Mouse (Mus musculus) forebrain, embryonic 12.5 days (tissue): Measurements from ENCODE around the gene Capn8. TPM values are rescaled to one million over a fixed set of nuclear protein-coding genes. Genes with fewer than 3 reads are reported as not detected.

Experiments used
- ATAC-seq: fragments of 200-750 bp; cut with Nextera tagmentation; 2 replicates; pipeline ENCODE4 v1.8.0; 2017; ENCODE audit warnings: moderate TSS enrichment; ENCODE audit not compliant: low FRiP score
- H3K27ac ChIP-seq: fragments of 300-500 bp; sonication (generic); 2 replicates; pipeline ENCODE4 v1.5.1; 2016; ENCODE audit warnings: mild to moderate bottlenecking
- H3K27me3 ChIP-seq: fragments of 300-500 bp; sonication (generic); 2 replicates; pipeline ENCODE4 v1.6.1; 2016; ENCODE audit warnings: mild to moderate bottlenecking
- H3K36me3 ChIP-seq: fragments of 300-500 bp; sonication (generic); replicated peaks from 2 replicates; pipeline ENCODE4 v1.6.1; 2016; ENCODE audit warnings: mild to moderate bottlenecking
- H3K4me1 ChIP-seq: fragments of 300-500 bp; sonication (generic); 2 replicates; pipeline ENCODE4 v1.6.1; 2016
- H3K4me2 ChIP-seq: fragments of 300-500 bp; sonication (generic); 2 replicates; pipeline ENCODE4 v1.6.1; 2016; ENCODE audit warnings: mild to moderate bottlenecking, moderate library complexity
- H3K4me3 ChIP-seq: fragments of 300-500 bp; sonication (generic); replicated peaks from 2 replicates; pipeline ENCODE4 v1.5.1; 2016; ENCODE audit warnings: mild to moderate bottlenecking
- H3K9ac ChIP-seq: fragments of 300-500 bp; sonication (generic); 2 replicates; pipeline ENCODE4 v1.6.1; 2016; ENCODE audit warnings: mild to moderate bottlenecking
- H3K9me3 ChIP-seq: fragments of 300-500 bp; sonication (generic); 2 replicates; pipeline ENCODE4 v1.6.1; 2016
- WGBS: fragments of 180-500 bp; shearing (Covaris S2); methylation state at CpG from one replicate; pipeline ENCODE4 v1.1.7; 2016; 5-methylcytosine and 5-hydroxymethylcytosine counted together
- polyA plus RNA-seq: library from polyadenylated mRNA; unstranded; fragments of >200 nt; fragmentation: Nextera tagmentation; extraction: Ambion mirVana; gene quantifications from 2 replicates; pipeline ENCODE4 v1.2.1, GENCODE M21; 2016

The Capn8 gene
- polyA plus RNA-seq, 1 experiment from 2014 or later = 0.08 TPM

- H3K36me3 ChIP-seq = no peaks in the 10 kb centered on the region
- no peak for ATAC-seq
These were observed 105.9 kb downstream of the Capn8 start for GRCm38 (mm10) chr1:182670563-182671342.

GRCm38 (mm10) chr1:182671343-182671624 lies 106.5 kb downstream of the Capn8 start:
- H3K27me3 ChIP-seq = peaks cover 14% of the 10 kb centered on the region
- H3K4me2 ChIP-seq = no peak overlapping the region
- no peak overlapping the region for H3K27ac ChIP-seq
- ATAC-seq = no peak
- H3K36me3 ChIP-seq = no peaks in the 10 kb centered on the region
- no peaks in the 10 kb centered on the region for H3K9me3 ChIP-seq
- WGBS = 41% methylated on average over 4 of the region's 4 CpGs
- peaks cover 10% of the 10 kb centered on the region for H3K4me1 ChIP-seq
- H3K4me3 ChIP-seq = no peak overlapping the region
- H3K9ac ChIP-seq = no peak overlapping the region

More at GRCm38 (mm10) chr1:182670563-182671342, 105.9 kb downstream of the Capn8 start:
- Histone ChIP-seq H3K9ac (no peak overlapping the region), H3K27me3 (peaks cover 14% of the 10 kb centered on the region), H3K4me3 (no peak overlapping the region), H3K4me1 (peaks cover 15% of the 10 kb centered on the region), H3K4me2 (no peak overlapping the region), H3K27ac (no peak overlapping the region), H3K9me3 (no peaks in the 10 kb centered on the region)
- WGBS = 35% methylated on average over 11 of the region's 11 CpGs

DNA sequence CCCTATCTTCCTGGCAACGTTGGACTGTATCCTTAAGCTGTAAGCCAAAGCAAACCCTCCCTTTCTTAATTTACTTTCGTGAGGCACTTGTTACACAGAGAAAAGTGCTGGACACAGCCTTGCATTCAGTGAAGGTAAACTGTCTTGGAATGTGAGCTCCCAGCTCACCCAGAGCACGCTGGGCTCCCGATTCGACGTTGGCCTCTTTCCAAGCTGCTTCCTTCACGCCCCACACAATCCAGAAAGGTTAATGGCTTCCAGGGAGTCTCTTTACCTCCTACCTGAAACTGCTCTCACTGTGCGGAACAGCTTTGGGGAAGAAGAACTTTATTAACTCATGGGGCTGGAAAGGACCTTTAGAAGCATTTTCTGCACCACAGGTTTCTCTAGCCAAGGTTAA lies 110.5 kb downstream of the Capn8 start:
- peaks cover 7% of the 10 kb centered on the region; the same call in 1 of the 2 replicates for H3K27me3 ChIP-seq
- H3K4me1 ChIP-seq = peaks cover 13% of the 10 kb centered on the region
- ATAC-seq = no peak
- H3K9me3 ChIP-seq = no peaks in the 10 kb centered on the region
- no peak overlapping the region for H3K4me3 ChIP-seq
- H3K36me3 ChIP-seq = no peaks in the 10 kb centered on the region
- 77% methylated on average over 8 of the region's 8 CpGs for WGBS
- no peak overlapping the region for H3K27ac ChIP-seq
- H3K9ac ChIP-seq = no peak overlapping the region
- no peak overlapping the region for H3K4me2 ChIP-seq

- no peak overlapping the region for H3K4me3 ChIP-seq
- H3K27me3 ChIP-seq = peaks cover 7% of the 10 kb centered on the region; the same call in 1 of the 2 replicates
- H3K9ac ChIP-seq = no peak overlapping the region
- H3K36me3 ChIP-seq = no peaks in the 10 kb centered on the region
- H3K9me3 ChIP-seq = no peaks in the 10 kb centered on the region
- H3K27ac ChIP-seq = no peak overlapping the region
- no peak overlapping the region for H3K4me2 ChIP-seq
- H3K4me1 ChIP-seq = 0 out of 2 replicates have a peak, but pooled peaks cover 4% of the 10 kb centered on the region
- no peak for ATAC-seq
- 94% methylated on average over 17 of the region's 17 CpGs for WGBS
These were observed 113.3 kb downstream of the Capn8 start for GRCm38 (mm10) chr1:182678151-182678550.

DNA sequence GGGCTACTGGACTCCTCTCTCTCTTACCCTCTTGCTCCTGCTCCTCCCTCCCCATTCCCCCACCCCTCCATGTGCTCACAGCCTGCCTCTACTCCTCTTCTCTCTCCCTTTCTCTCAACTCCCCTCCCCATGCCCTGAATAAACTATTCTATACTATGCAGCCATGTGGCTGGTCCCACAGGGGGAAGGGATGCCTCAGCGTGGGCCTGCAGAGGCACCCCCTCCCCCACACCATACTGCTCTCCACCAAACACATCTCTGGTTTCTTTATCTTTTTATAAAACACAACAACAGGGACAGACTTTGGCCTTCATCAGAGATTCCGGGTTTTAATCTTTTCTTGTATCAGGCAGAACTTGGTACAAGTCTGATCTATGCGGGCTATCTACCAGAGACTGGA lies 114.4 kb downstream of the Capn8 start:
- Histone ChIP-seq H3K27me3 (peaks cover 12% of the 10 kb centered on the region; the same call in 1 of the 2 replicates), H3K9ac (no peak overlapping the region), H3K27ac (no peak overlapping the region), H3K4me3 (no peak overlapping the region), H3K36me3 (no peaks in the 10 kb centered on the region), H3K4me1 (0 out of 2 replicates have a peak, but pooled peaks cover 4% of the 10 kb centered on the region), H3K4me2 (no peak overlapping the region), H3K9me3 (no peaks in the 10 kb centered on the region)
- WGBS = 65% methylated on average over 3 of the region's 3 CpGs
- ATAC-seq = no peak

DNA sequence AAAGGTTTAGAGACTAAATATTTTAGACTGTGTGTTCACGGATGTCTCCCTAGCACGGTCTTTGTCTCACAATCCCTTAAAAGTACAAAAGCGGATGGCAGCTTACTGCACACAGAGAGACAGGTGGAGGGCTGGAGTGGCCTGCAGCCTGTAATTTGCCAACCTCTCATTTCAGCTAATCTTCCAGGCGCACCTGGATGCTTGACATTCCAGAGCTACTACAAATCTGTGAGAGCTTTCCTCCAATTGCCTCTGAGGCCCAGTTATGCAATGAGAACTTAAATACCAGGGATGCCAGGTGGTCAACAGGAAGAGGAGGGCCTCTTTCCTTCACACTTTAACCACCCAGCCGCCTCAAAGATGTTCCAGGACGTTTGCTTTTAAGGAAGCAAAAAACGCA lies 114.8 kb downstream of the Capn8 start:
- Histone ChIP-seq H3K4me3 (no peak overlapping the region), H3K27ac (no peak overlapping the region), H3K9ac (no peak overlapping the region), H3K4me2 (no peak overlapping the region), H3K9me3 (no peaks in the 10 kb centered on the region), H3K4me1 (0 out of 2 replicates have a peak, but pooled peaks cover 4% of the 10 kb centered on the region), H3K27me3 (peaks cover 14% of the 10 kb centered on the region; the same call in 1 of the 2 replicates), H3K36me3 (no peaks in the 10 kb centered on the region)
- no peak for ATAC-seq
- WGBS = 67% methylated on average over 7 of the region's 7 CpGs

Other genes with a start within 250 kb of the Capn8 start
- 31.6 and 34.5 TPM in 2 replicates for gene Fbxo28, start 223.4 kb upstream of the Capn8 start, polyA plus RNA-seq
- gene Trp53bp2, start 155.8 kb upstream of the Capn8 start, polyA plus RNA-seq = 32.5 and 35.4 TPM in 2 replicates
- 91.6 and 95.6 TPM in 2 replicates for gene Capn2, start 47.4 kb upstream of the Capn8 start, polyA plus RNA-seq
- not detected in 2 replicates for gene Ccdc185, start 184.2 kb downstream of the Capn8 start, polyA plus RNA-seq
- 19.3 and 21.6 TPM in 2 replicates for gene Susd4, start 198.9 kb downstream of the Capn8 start, polyA plus RNA-seq